Mouse (Mus musculus): ENCODE results near the gene Nckap1l. TPM values are rescaled to one million over a fixed set of nuclear protein-coding genes. Genes with fewer than 3 reads are reported as not detected.
A peak's percentile ranks its signal among the peaks of the same experiment; 100 is the strongest.

Nckap1l gene
- polyA plus RNA-seq, 1 experiment from 2014 or later: 1.9 TPM

GRCm38 (mm10) chr15:103537822-103538213, 84.2 kb downstream of the Nckap1l start, which contains the start of gene Ppp1r1a:
Gene Ppp1r1a, minus strand, starts transcription at chr15:103538003.
- under 1% methylated on average over 35 of the region's 36 CpGs for WGBS (ENCODE audit: insufficient replicate concordance)
- H3K4me2 ChIP-seq: peak within 1 kb of the TSS; percentile 84
- H3K27ac ChIP-seq (ENCODE audit: low read depth, low read length): peak within 1 kb of the TSS; percentile 86
- H3K36me3 ChIP-seq (ENCODE audit: control insufficient read depth, insufficient read depth, low read length): no peaks in the 10 kb centered on the region
- H3K4me1 ChIP-seq (ENCODE audit: control insufficient read depth, insufficient read depth, low read length): peaks cover 9% of the 10 kb centered on the region; the same call in 1 of the 2 replicates
- H3K9ac ChIP-seq (ENCODE audit: low read depth, low read length): peak within 1 kb of the TSS; percentile 77
- peaks cover 9% of the 10 kb centered on the region; the same call in 1 of the 2 replicates for H3K27me3 ChIP-seq (ENCODE audit: control insufficient read depth, insufficient read depth, low read length)
- H3K4me3 ChIP-seq (ENCODE audit: low read depth, low read length): peak within 1 kb of the TSS; percentile 77
- no peaks in the 10 kb centered on the region for H3K9me3 ChIP-seq (replicated peaks; ENCODE audit: control insufficient read depth, low read length)
- peak; percentile 64 for ATAC-seq (replicated peaks; ENCODE audit: insufficient number of reproducible peaks, low FRiP score, low TSS enrichment)

- 63% methylated on average over 2 of the region's 2 CpGs for WGBS (ENCODE audit: insufficient replicate concordance)
- ATAC-seq (replicated peaks; ENCODE audit: insufficient number of reproducible peaks, low FRiP score, low TSS enrichment): no peak
- Histone ChIP-seq H3K27me3 (ENCODE audit: control insufficient read depth, insufficient read depth, low read length) (peaks cover 9% of the 10 kb centered on the region; the same call in 1 of the 2 replicates), H3K4me2 (no peak overlapping the region), H3K27ac (ENCODE audit: low read depth, low read length) (no peak overlapping the region), H3K4me1 (ENCODE audit: control insufficient read depth, insufficient read depth, low read length) (peaks cover 9% of the 10 kb centered on the region; the same call in 1 of the 2 replicates), H3K36me3 (ENCODE audit: control insufficient read depth, insufficient read depth, low read length) (no peaks in the 10 kb centered on the region), H3K9ac (ENCODE audit: low read depth, low read length) (no peak overlapping the region), H3K9me3 (replicated peaks; ENCODE audit: control insufficient read depth, low read length) (no peaks in the 10 kb centered on the region), H3K4me3 (ENCODE audit: low read depth, low read length) (no peak overlapping the region)
These were observed 85.7 kb downstream of the Nckap1l start for GRCm38 (mm10) chr15:103539259-103539658.

GRCm38 (mm10) chr15:103540646-103541045, 87.1 kb downstream of the Nckap1l start:
- WGBS (ENCODE audit: insufficient replicate concordance): 54% methylated on average over 1 of the region's 1 CpGs
- ATAC-seq (replicated peaks; ENCODE audit: insufficient number of reproducible peaks, low FRiP score, low TSS enrichment): no peak
- Histone ChIP-seq H3K36me3 (ENCODE audit: control insufficient read depth, insufficient read depth, low read length) (no peaks in the 10 kb centered on the region), H3K4me2 (no peak overlapping the region), H3K9me3 (replicated peaks; ENCODE audit: control insufficient read depth, low read length) (no peaks in the 10 kb centered on the region), H3K9ac (ENCODE audit: low read depth, low read length) (no peak overlapping the region), H3K4me3 (ENCODE audit: low read depth, low read length) (no peak overlapping the region), H3K27ac (ENCODE audit: low read depth, low read length) (no peak overlapping the region), H3K4me1 (ENCODE audit: control insufficient read depth, insufficient read depth, low read length) (peaks cover 6% of the 10 kb centered on the region; the same call in 1 of the 2 replicates), H3K27me3 (ENCODE audit: control insufficient read depth, insufficient read depth, low read length) (peaks cover 9% of the 10 kb centered on the region; the same call in 1 of the 2 replicates)

GRCm38 (mm10) chr15:103542526-103542925, 88.9 kb downstream of the Nckap1l start:
- H3K27ac ChIP-seq (ENCODE audit: low read depth, low read length): no peak overlapping the region
- H3K27me3 ChIP-seq (ENCODE audit: control insufficient read depth, insufficient read depth, low read length): peaks cover 3% of the 10 kb centered on the region; the same call in 1 of the 2 replicates
- H3K4me1 ChIP-seq (ENCODE audit: control insufficient read depth, insufficient read depth, low read length): no peaks in the 10 kb centered on the region
- no peak overlapping the region for H3K4me2 ChIP-seq
- H3K4me3 ChIP-seq (ENCODE audit: low read depth, low read length): no peak overlapping the region
- no peaks in the 10 kb centered on the region for H3K36me3 ChIP-seq (ENCODE audit: control insufficient read depth, insufficient read depth, low read length)
- ATAC-seq (replicated peaks; ENCODE audit: insufficient number of reproducible peaks, low FRiP score, low TSS enrichment): no peak
- no peak overlapping the region for H3K9ac ChIP-seq (ENCODE audit: low read depth, low read length)
- no peaks in the 10 kb centered on the region for H3K9me3 ChIP-seq (replicated peaks; ENCODE audit: control insufficient read depth, low read length)

GRCm38 (mm10) chr15:103547983-103548382, 94.4 kb downstream of the Nckap1l start:
- no peaks in the 10 kb centered on the region for H3K4me1 ChIP-seq (ENCODE audit: control insufficient read depth, insufficient read depth, low read length)
- ATAC-seq (replicated peaks; ENCODE audit: insufficient number of reproducible peaks, low FRiP score, low TSS enrichment): no peak
- no peak overlapping the region for H3K9ac ChIP-seq (ENCODE audit: low read depth, low read length)
- H3K4me2 ChIP-seq: no peak overlapping the region
- 74% methylated on average over 3 of the region's 3 CpGs for WGBS (ENCODE audit: insufficient replicate concordance)
- H3K9me3 ChIP-seq (replicated peaks; ENCODE audit: control insufficient read depth, low read length): no peaks in the 10 kb centered on the region
- H3K27me3 ChIP-seq (ENCODE audit: control insufficient read depth, insufficient read depth, low read length): no peaks in the 10 kb centered on the region
- H3K27ac ChIP-seq (ENCODE audit: low read depth, low read length): no peak overlapping the region
- no peaks in the 10 kb centered on the region for H3K36me3 ChIP-seq (ENCODE audit: control insufficient read depth, insufficient read depth, low read length)
- no peak overlapping the region for H3K4me3 ChIP-seq (ENCODE audit: low read depth, low read length)

Other genes with a start within 250 kb of the Nckap1l start
- 139 and 146 TPM in 2 replicates for gene Cbx5, start 214.0 kb upstream of the Nckap1l start, polyA plus RNA-seq (2014; fragmentation: Nextera tagmentation; extraction: Ambion mirVana)
- 572 and 590 TPM in 2 replicates for gene Hnrnpa1, start 213.4 kb upstream of the Nckap1l start, polyA plus RNA-seq (2014; fragmentation: Nextera tagmentation; extraction: Ambion mirVana)
- 21.9 and 24.2 TPM in 2 replicates for gene Nfe2, start 195.4 kb upstream of the Nckap1l start, polyA plus RNA-seq (2014; fragmentation: Nextera tagmentation; extraction: Ambion mirVana)
- 217 and 221 TPM in 2 replicates for gene Copz1, start 181.1 kb upstream of the Nckap1l start, polyA plus RNA-seq (2014; fragmentation: Nextera tagmentation; extraction: Ambion mirVana)
- gene Gpr84, start 143.2 kb upstream of the Nckap1l start, polyA plus RNA-seq (2014; fragmentation: Nextera tagmentation; extraction: Ambion mirVana): 0.41 and 0.53 TPM in 2 replicates
- gene Zfp385a, start 113.7 kb upstream of the Nckap1l start, polyA plus RNA-seq (2014; fragmentation: Nextera tagmentation; extraction: Ambion mirVana): 10.2 and 11.6 TPM in 2 replicates
- gene Itga5, start 87.0 kb upstream of the Nckap1l start, polyA plus RNA-seq (2014; fragmentation: Nextera tagmentation; extraction: Ambion mirVana): 66.4 and 82.7 TPM in 2 replicates
- 38.0 and 38.5 TPM in 2 replicates for gene Gtsf1, start 23.3 kb upstream of the Nckap1l start, polyA plus RNA-seq (2014; fragmentation: Nextera tagmentation; extraction: Ambion mirVana)
- gene Gtsf2, start 5.3 kb upstream of the Nckap1l start, polyA plus RNA-seq (2014; fragmentation: Nextera tagmentation; extraction: Ambion mirVana): not detected in 2 replicates
- gene Pde1b, start 49.2 kb downstream of the Nckap1l start, polyA plus RNA-seq (2014; fragmentation: Nextera tagmentation; extraction: Ambion mirVana): 4.0 and 4.3 TPM in 2 replicates
- 82.6 and 82.9 TPM in 2 replicates for gene Ppp1r1a, start 84.2 kb downstream of the Nckap1l start, polyA plus RNA-seq (2014; fragmentation: Nextera tagmentation; extraction: Ambion mirVana)
- not detected in 2 replicates for gene Glycam1, start 111.3 kb downstream of the Nckap1l start, polyA plus RNA-seq (2014; fragmentation: Nextera tagmentation; extraction: Ambion mirVana)

All from heart, embryonic 11.5 days (tissue).